Mouse (Mus musculus) liver, postnatal 0 days (tissue): Measurements from ENCODE around the gene Sncb. TPM values are rescaled to one million over a fixed set of nuclear protein-coding genes. Genes with fewer than 3 reads are reported as not detected.

Experiments
- ATAC-seq: fragments of 200-750 bp; cut with Nextera tagmentation; 2 replicates; pipeline ENCODE4 v1.8.0; 2017; ENCODE audit warnings: mild to moderate bottlenecking, moderate library complexity
- DNase-seq: peaks from one replicate; pipeline ENCODE4 v3.0.0-alpha.2; 2016
- H3K27ac ChIP-seq: fragments of 300-500 bp; sonication (generic); 2 replicates; pipeline ENCODE4 v1.5.1; 2014; ENCODE audit warnings: antibody characterized with exemption, moderate library complexity, mild to moderate bottlenecking, low read depth
- H3K27me3 ChIP-seq: fragments of 300-500 bp; sonication (generic); 2 replicates; pipeline ENCODE4 v1.6.1; 2014; ENCODE audit warnings: low read length, control low read depth, mixed read lengths; ENCODE audit not compliant: insufficient read depth
- H3K36me3 ChIP-seq: fragments of 300-500 bp; sonication (generic); replicated peaks from 2 replicates; pipeline ENCODE4 v1.6.1; 2014; ENCODE audit warnings: mild to moderate bottlenecking, control low read depth, low read length, moderate library complexity, mixed read lengths; ENCODE audit not compliant: insufficient read depth
- H3K4me1 ChIP-seq: fragments of 300-500 bp; sonication (generic); 2 replicates; pipeline ENCODE4 v1.6.1; 2014; ENCODE audit warnings: antibody characterized with exemption, mild to moderate bottlenecking, control low read depth; ENCODE audit not compliant: insufficient read depth
- H3K4me2 ChIP-seq: fragments of 300-500 bp; sonication (generic); 2 replicates; pipeline ENCODE4 v1.6.1; 2014; ENCODE audit warnings: low read depth, mild to moderate bottlenecking, low read length, moderate library complexity, mixed read lengths
- H3K4me3 ChIP-seq: fragments of 300-500 bp; sonication (generic); 2 replicates; pipeline ENCODE4 v1.5.1; 2014; ENCODE audit warnings: low read depth, low read length
- H3K9ac ChIP-seq: fragments of 300-500 bp; sonication (generic); replicated peaks from 2 replicates; pipeline ENCODE4 v1.6.1; 2014; ENCODE audit warnings: mild to moderate bottlenecking, moderate library complexity
- H3K9me3 ChIP-seq: fragments of 300-500 bp; sonication (generic); 2 replicates; pipeline ENCODE4 v1.6.1; 2016; ENCODE audit warnings: mild to moderate bottlenecking, control low read depth, low read length, mixed read lengths
- CTCF ChIP-seq: sonication (generic); IDR thresholded peaks from 2 replicates; pipeline ENCODE4 v1.5.1; 2016; ENCODE audit warnings: antibody characterized with exemption, low read depth
- EP300 ChIP-seq: IDR thresholded peaks from 2 replicates; pipeline ENCODE4 v1.6.1; 2016; ENCODE audit warnings: antibody characterized with exemption, low read depth, mild to moderate bottlenecking
- WGBS: fragments of 180-500 bp; shearing (Covaris S2); extraction: QIAGEN DNeasy Blood & Tissue Kit; methylation state at CpG from one replicate; pipeline ENCODE4 v1.1.7; 2014; ENCODE audit not compliant: insufficient replicate concordance; 5-methylcytosine and 5-hydroxymethylcytosine counted together
- polyA plus RNA-seq: library from polyadenylated mRNA; unstranded; fragments of >200 nt; fragmentation: Nextera tagmentation; extraction: Ambion mirVana; gene quantifications from 2 replicates; pipeline ENCODE4 v1.2.1, GENCODE M21; 2015

The Sncb gene
- polyA plus RNA-seq, 1 experiment from 2014 or later = not detected

GRCm38 (mm10) chr13:54714393-54714792, 52.0 kb downstream of the Sncb start:
- 51% methylated on average over 4 of the region's 4 CpGs for WGBS
- TF ChIP-seq EP300 (no peak), CTCF (peak; percentile 34; the same call in 1 of the 2 replicates)

GRCm38 (mm10) chr13:54710866-54711265, 55.5 kb downstream of the Sncb start:
- Histone ChIP-seq H3K9ac (no peak overlapping the region), H3K4me2 (no peak overlapping the region), H3K27me3 (no peaks in the 10 kb centered on the region), H3K9me3 (no peaks in the 10 kb centered on the region), H3K4me3 (no peak overlapping the region), H3K36me3 (no peaks in the 10 kb centered on the region; the same call in 1 of the 2 replicates), H3K27ac (no peak overlapping the region), H3K4me1 (peaks cover 6% of the 10 kb centered on the region; the same call in 1 of the 2 replicates)
- 75% methylated on average over 3 of the region's 3 CpGs for WGBS
- TF ChIP-seq EP300 = no peak
- TF ChIP-seq CTCF = no peak
- no peak for DNase-seq
- ATAC-seq = no peak

More at GRCm38 (mm10) chr13:54714393-54714792, 52.0 kb downstream of the Sncb start:
- Histone ChIP-seq H3K4me2 (no peak overlapping the region), H3K4me1 (no peaks in the 10 kb centered on the region), H3K36me3 (no peaks in the 10 kb centered on the region; the same call in 1 of the 2 replicates), H3K9ac (no peak overlapping the region), H3K27ac (no peak overlapping the region), H3K9me3 (no peaks in the 10 kb centered on the region), H3K4me3 (no peak overlapping the region), H3K27me3 (no peaks in the 10 kb centered on the region)
- DNase-seq = no peak
- no peak for ATAC-seq

Other genes with a start within 250 kb of the Sncb start
- 40.9 and 41.6 TPM in 2 replicates for gene 4833439L19Rik, start 201.2 kb downstream of the Sncb start, polyA plus RNA-seq
- gene Arl10, start 191.6 kb downstream of the Sncb start, polyA plus RNA-seq = 7.0 and 7.1 TPM in 2 replicates
- 41.1 and 42.3 TPM in 2 replicates for gene Nop16, start 176.5 kb downstream of the Sncb start, polyA plus RNA-seq
- 169 and 176 TPM in 2 replicates for gene Higd2a, start 176.4 kb downstream of the Sncb start, polyA plus RNA-seq
- gene Cltb, start 155.3 kb downstream of the Sncb start, polyA plus RNA-seq = 29.0 and 30.2 TPM in 2 replicates
- 27.8 and 28.1 TPM in 2 replicates for gene Faf2, start 144.8 kb downstream of the Sncb start, polyA plus RNA-seq
- 26.2 and 28.2 TPM in 2 replicates for gene Rnf44, start 72.7 kb downstream of the Sncb start, polyA plus RNA-seq
- gene Cdhr2, start 65.1 kb downstream of the Sncb start, polyA plus RNA-seq = 7.0 TPM in 2 replicates
- gene Gprin1, start 16.7 kb downstream of the Sncb start, polyA plus RNA-seq = not detected in 2 replicates
- gene Eif4e1b, start 17.4 kb upstream of the Sncb start, polyA plus RNA-seq = not detected in 2 replicates
- gene Tspan17, start 22.8 kb upstream of the Sncb start, polyA plus RNA-seq = 2.1 and 2.2 TPM in 2 replicates
- 0.55 and 0.56 TPM in 2 replicates for gene Unc5a, start 182.8 kb upstream of the Sncb start, polyA plus RNA-seq